Mouse (Mus musculus) layer of hippocampus, adult 6 months (tissue): ENCODE data around the gene St6galnac4. TPM values are rescaled to one million over a fixed set of nuclear protein-coding genes. Genes with fewer than 3 reads are reported as not detected.

Experiments
- long read RNA-seq, 2 experiments: library from polyadenylated mRNA; unstranded; transcript quantifications; one replicate each; pipeline ENCODE4 v2.0.0; 2019 to 2020
- polyA plus RNA-seq: library from polyadenylated mRNA; unstranded; fragments of <200 nt; fragmentation: Nextera tagmentation; gene quantifications from 2 replicates; pipeline ENCODE4 v1.2.3, GENCODE M21; 2021

St6galnac4 gene
- polyA plus RNA-seq, result 36.2 and 41.8 TPM in 2 replicates
- long read RNA-seq, experiment 1, transcript St6galnac4-204 (5 exons, 2,826 nt), result major isoform, 41 of 87 reads
- long read RNA-seq, experiment 1, transcript St6galnac4-201 (6 exons, 3,626 nt), result minor isoform, 25 of 87 reads
- long read RNA-seq, experiment 1, partial matches to known transcripts, result 3 of 87 reads
- long read RNA-seq, experiment 1, other reads (novel, unspliced or antisense), result 18 of 87 reads
- long read RNA-seq, experiment 2, transcript St6galnac4-201 (6 exons, 3,626 nt), result minor isoform, 78 of 271 reads
- long read RNA-seq, experiment 2, transcript St6galnac4-204 (5 exons, 2,826 nt), result major isoform, 136 of 271 reads
- long read RNA-seq, experiment 2, partial matches to known transcripts, result 12 of 271 reads
- long read RNA-seq, experiment 2, other reads (novel, unspliced or antisense), result 43 of 271 reads

DNA sequence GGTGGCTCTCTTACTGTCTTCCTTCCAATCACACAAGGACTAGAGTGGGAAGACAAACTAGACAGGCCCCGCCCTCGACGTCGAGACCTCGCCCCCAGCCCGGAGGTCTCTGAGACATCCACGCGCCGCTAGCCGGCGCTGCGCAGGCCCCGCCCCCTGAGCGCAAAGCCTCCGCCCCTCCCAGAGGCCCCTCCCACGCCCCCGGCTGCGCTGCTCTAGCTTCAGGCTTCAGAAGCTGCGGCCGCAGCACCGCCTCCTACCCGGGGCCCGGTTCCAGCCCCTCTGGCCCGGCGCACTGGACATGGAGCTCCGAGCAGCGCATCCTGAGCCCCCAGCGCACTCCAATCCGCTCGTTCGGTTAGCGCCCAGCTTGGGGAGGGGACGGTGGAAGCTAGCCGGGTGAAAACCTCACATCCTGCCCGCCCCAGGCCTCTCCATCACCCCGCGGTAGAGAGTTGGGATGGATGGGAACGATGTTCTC, at the start of gene St6galnac4:
Gene St6galnac4, plus strand, starts transcription at position 225 of the 481 bp plus-strand sequence.

GRCm38 (mm10) chr2:32570698-32571494, 16.0 kb upstream of the St6galnac4 start, which contains the start of gene Dpm2:
Gene Dpm2 (plus strand): TSS chr2:32570858.

GRCm38 (mm10) chr2:32574497-32574896, 12.4 kb upstream of the St6galnac4 start, which contains the start of gene Pip5kl1:
Gene Pip5kl1 (plus strand): TSS chr2:32574797.

GRCm38 (mm10) chr2:32575586-32576160, 11.2 kb upstream of the St6galnac4 start, which contains the start of gene 9430097D07Rik:
Gene 9430097D07Rik (minus strand): TSS chr2:32575684.

GRCm38 (mm10) chr2:32599409-32599808, 12.5 kb downstream of the St6galnac4 start, which contains the start of gene St6galnac6:
Gene St6galnac6 (plus strand): TSS chr2:32599709.

DNA sequence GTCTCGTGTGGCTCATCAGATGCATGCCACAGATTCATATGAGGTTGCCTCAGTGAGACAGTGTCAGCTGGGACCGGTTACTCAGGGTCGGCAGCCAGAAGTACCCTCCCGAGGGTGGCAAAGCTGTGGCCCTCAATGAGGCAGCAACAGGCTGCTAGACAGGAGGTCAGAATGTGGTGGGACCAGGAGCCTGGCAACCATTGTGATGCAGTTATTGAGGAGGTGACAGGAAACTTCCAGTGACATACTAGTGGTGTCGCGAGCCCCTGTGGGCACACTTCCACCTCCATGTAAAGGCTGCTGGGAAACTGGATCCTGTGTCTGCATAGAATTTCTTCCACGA, 34.6 kb downstream of the St6galnac4 start, which contains the start of gene Ak1:
Gene Ak1, plus strand, starts transcription at position 242 of the 343 bp plus-strand sequence.

DNA sequence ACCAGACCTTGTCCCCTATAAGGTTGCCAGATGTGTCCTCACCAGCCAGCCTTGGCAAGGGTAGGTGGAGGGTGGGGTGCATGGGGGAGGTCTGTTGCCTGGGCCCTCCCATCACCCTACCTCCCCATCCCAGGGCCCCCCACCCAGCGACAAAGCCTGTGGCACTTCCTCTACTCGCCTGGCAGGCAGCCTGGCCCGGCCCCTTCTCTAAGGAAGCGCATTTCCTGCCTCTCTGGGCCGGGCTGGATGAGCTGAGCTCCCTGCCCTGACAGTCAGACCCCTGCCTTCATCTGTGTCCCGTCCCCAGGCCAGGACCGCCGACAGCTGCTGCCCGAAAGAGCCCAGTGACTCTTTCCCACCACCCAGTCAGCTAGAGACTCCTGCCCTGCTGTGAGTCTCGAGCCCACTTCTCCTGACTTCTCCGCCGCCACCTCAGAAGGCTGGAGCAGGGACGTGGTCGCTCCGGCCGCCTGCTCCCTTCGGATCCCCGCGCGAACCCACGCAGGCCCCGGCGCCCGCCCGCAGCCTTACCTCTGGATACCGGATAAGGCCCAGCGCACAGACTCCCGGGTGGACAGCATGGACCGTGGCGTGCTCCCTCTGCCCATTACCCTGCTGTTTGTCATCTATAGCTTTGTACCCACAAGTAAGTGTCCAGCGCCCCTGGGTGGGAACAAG, 59.6 kb downstream of the St6galnac4 start, which contains the start of gene Eng:
Gene Eng, plus strand, starts transcription at position 217 of the 678 bp plus-strand sequence.

Other genes with a start within 250 kb of the St6galnac4 start
- gene Ciz1, start 234.8 kb upstream of the St6galnac4 start, polyA plus RNA-seq, result 19.9 and 28.4 TPM in 2 replicates
- 198 and 300 TPM in 2 replicates for gene Dnm1, start 233.8 kb upstream of the St6galnac4 start, polyA plus RNA-seq
- gene 1110008P14Rik, start 205.2 kb upstream of the St6galnac4 start, polyA plus RNA-seq, result 559 and 640 TPM in 2 replicates
- 0.21 and 0.65 TPM in 2 replicates for gene Lcn2, start 198.8 kb upstream of the St6galnac4 start, polyA plus RNA-seq
- 24.8 and 25.1 TPM in 2 replicates for gene Ptges2, start 191.2 kb upstream of the St6galnac4 start, polyA plus RNA-seq
- gene Naif1, start 136.6 kb upstream of the St6galnac4 start, polyA plus RNA-seq, result 2.0 and 3.3 TPM in 2 replicates
- gene Slc25a25, start 135.7 kb upstream of the St6galnac4 start, polyA plus RNA-seq, result 27.1 and 32.0 TPM in 2 replicates
- 24.3 and 34.4 TPM in 2 replicates for gene Fam102a, start 51.8 kb upstream of the St6galnac4 start, polyA plus RNA-seq
- gene Dpm2, start 16.2 kb upstream of the St6galnac4 start, polyA plus RNA-seq, result 150 and 152 TPM in 2 replicates
- 0.95 and 1.2 TPM in 2 replicates for gene Pip5kl1, start 12.3 kb upstream of the St6galnac4 start, polyA plus RNA-seq
- gene 9430097D07Rik, start 11.4 kb upstream of the St6galnac4 start, polyA plus RNA-seq, result 0.25 and 0.26 TPM in 2 replicates
- 10.3 and 11.1 TPM in 2 replicates for gene St6galnac6, start 12.6 kb downstream of the St6galnac4 start, polyA plus RNA-seq
- 96.4 and 102 TPM in 2 replicates for gene Ak1, start 34.7 kb downstream of the St6galnac4 start, polyA plus RNA-seq
- 14.0 and 18.7 TPM in 2 replicates for gene Eng, start 59.5 kb downstream of the St6galnac4 start, polyA plus RNA-seq
- 6.2 and 6.9 TPM in 2 replicates for gene Fpgs, start 117.0 kb downstream of the St6galnac4 start, polyA plus RNA-seq
- 12.5 and 15.1 TPM in 2 replicates for gene Cdk9, start 126.0 kb downstream of the St6galnac4 start, polyA plus RNA-seq
- gene Sh2d3c, start 134.0 kb downstream of the St6galnac4 start, polyA plus RNA-seq, result 21.5 and 27.3 TPM in 2 replicates
- 0.41 and 0.60 TPM in 2 replicates for gene 6330409D20Rik, start 153.9 kb downstream of the St6galnac4 start, polyA plus RNA-seq
- 49.3 and 49.8 TPM in 2 replicates for gene Tor2a, start 170.1 kb downstream of the St6galnac4 start, polyA plus RNA-seq
- 0.33 and 0.49 TPM in 2 replicates for gene Ttc16, start 188.5 kb downstream of the St6galnac4 start, polyA plus RNA-seq
- gene Ptrh1, start 188.7 kb downstream of the St6galnac4 start, polyA plus RNA-seq, result 7.0 and 7.9 TPM in 2 replicates
- gene Cfap157, start 197.3 kb downstream of the St6galnac4 start, polyA plus RNA-seq, result 0.60 and 1.1 TPM in 2 replicates